Mouse (Mus musculus) left cerebral cortex, postnatal 25 days (tissue): ENCODE measurements around the gene Ubqln1. TPM values are rescaled to one million over a fixed set of nuclear protein-coding genes. Genes with fewer than 3 reads are reported as not detected.

Experiments
- total RNA-seq, 2 experiments: library from RNA; stranded (reverse); gene quantifications; 2 replicates each; pipeline ENCODE4 v1.2.3; 2021

The Ubqln1 gene
- total RNA-seq, 2 experiments from 2014 or later = 141 TPM

Other genes starting within 250 kb of the Ubqln1 start
- 10 to 100 TPM; 33.3 to 37.3 TPM for gene Klhl3, start 102.1 kb downstream of the Ubqln1 start, total RNA-seq
- 100 to 1,000 TPM; 112 to 119 TPM for gene Hnrnpa0, start 87.1 kb downstream of the Ubqln1 start, total RNA-seq
- gene Idnk, start 58.0 kb downstream of the Ubqln1 start, total RNA-seq = 10 to 100 TPM; 28.3 to 30.0 TPM
- 10 to 100 TPM; 16.8 to 18.3 TPM for gene Gkap1, start 60.0 kb upstream of the Ubqln1 start, total RNA-seq
- 1 to 10 TPM; 2.9 to 4.3 TPM for gene Kif27, start 143.5 kb upstream of the Ubqln1 start, total RNA-seq
- gene 2210016F16Rik, start 169.6 kb upstream of the Ubqln1 start, total RNA-seq = 1 to 10 TPM; 5.7 to 6.7 TPM
- gene Rmi1, start 186.6 kb upstream of the Ubqln1 start, total RNA-seq = 10 to 100 TPM; 13.7 to 15.2 TPM
- gene Hnrnpk, start 187.7 kb upstream of the Ubqln1 start, total RNA-seq = 100 to 1,000 TPM; 573 to 639 TPM